Mouse (Mus musculus): ENCODE results near the gene Dxo.
A peak's percentile ranks its signal among the peaks of the same experiment; 100 is the strongest.

Gene Dxo

DNA sequence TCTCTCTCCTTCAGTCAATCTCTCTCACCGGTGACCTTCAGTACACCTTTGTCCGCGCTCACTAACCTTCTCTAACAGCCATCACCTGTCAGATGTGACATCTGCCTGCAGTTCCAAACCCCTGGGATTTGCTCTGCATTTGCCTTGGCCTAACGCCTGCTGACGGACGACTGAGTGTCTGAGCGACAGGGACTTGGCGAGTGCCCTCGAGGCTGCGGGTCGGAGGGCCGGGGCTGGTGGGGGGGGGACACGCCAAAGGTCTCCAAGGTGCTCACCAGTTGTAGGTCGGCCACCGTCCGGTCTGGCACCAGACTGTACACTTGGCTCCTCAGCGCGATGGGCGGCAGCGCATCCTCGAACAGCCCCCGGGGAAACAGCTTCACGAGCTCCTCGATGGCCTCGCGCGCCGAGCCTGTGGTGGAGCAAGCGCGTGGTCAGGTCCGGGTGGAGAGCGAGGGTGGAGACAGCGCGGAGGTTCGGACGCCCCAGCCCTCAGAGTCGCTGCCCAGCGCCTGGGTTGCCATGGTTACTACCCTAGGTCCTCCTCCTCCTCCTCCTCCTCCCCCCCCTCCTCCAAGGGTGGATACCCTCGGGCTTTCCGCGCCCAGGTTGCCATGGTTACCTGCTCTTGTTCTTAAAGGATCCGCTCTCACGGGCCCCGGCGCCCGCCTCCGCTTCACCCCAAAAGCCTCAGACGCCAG is 514 bp upstream of the Dxo start:
- DNase-seq = no peak

DNA sequence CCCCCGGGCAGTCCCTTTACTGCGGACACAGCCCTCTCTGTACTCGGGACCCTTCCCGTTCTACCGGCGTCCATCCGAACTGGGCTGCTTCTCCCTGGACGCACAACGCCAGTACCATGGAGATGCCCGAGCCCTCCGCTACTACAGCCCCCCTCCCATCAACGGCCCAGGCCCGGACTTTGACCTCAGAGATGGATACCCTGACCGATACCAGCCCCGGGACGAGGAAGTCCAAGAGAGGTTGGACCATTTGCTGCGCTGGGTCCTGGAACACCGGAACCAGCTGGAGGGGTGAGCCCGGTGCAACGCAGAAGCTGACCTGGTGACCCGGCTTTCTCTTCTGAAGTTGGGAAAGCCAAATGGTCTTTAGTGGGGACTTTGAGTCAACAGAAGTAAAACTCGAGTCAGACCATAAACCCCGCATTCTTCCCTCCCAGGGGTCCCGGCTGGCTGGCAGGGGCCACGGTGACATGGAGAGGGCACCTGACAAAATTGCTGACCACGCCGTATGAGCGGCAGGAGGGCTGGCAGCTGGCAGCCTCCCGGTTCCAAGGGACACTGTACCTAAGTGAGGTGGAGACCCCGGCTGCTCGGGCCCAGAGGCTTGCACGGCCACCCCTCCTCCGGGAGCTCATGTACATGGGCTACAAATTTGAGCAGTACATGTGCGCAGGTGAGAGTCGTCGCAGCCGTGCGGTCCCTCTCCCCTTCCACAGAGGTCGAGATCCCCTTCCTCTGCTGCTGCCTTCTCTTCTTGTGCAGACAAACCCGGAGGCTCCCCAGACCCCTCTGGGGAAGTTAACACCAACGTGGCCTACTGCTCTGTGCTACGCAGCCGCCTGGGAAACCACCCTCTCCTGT is 875 bp downstream of the Dxo start:
- DNase-seq = no peak

DNA sequence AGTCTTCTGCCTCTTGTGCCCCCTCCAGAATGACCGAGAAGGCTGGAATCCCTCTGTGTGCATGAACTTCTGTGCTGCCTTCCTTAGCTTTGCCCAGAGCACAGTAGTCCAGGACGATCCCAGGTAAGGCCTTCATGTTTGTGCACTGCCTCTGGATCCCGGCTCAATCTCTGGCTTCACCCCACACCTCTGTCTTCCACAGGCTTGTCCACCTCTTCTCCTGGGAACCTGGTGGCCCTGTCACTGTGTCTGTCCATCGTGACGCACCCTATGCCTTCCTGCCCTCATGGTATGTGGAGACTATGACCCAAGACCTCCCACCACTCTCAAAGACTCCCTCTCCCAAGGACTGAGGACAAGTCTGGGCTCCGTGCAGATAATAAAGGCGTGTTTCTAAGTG is 2.0 kb downstream of the Dxo start:
- DNase-seq = no peak

DNA sequence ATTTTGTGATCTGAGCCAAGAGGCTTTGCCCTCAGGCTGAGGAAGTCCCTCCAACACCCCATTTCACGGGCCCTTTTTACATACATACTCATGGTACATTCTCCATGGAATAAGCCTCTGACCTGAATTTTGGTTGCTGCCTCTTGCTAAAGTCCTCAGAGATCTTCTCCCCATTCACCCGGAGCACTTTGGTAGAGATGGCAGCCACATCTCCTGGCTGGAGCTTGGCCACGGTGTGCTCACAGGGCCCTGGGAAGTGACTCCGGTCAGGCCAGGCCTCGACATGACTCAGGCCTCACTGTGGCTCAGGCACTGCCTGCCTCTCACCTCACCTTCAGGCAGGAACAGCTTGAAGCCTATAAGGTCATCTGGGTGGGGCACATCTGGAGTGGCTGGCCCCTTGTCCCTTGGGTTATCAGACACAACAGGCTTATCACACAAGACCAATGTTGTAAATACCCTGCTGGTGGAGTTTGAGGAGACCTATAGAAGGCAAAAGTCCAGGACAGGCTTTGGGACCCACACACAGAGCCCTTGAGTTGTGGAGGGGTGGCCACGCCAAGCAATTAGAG is 4.0 kb downstream of the Dxo start:
- no peak for DNase-seq

DNA sequence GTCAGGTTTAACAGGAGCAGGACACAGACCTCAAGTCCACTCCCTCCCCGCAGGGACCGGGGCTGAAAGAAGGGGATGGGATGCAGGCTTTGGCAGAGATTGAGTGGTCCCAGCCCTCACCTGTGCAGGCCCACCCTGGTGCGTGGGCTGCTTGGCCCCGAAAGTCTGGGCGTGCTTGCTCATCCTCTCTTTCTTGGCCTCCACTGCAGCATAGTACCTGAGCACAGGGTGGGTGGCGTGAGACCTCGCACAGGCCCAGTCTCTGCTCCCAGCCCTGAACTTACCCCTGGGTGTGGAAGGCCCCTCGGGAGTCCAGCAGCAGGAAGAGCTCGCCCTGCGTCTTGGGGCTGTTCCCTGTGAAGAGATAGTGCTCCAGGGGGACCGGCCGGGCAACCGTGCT is 8.1 kb downstream of the Dxo start:
- no peak for DNase-seq

DNA sequence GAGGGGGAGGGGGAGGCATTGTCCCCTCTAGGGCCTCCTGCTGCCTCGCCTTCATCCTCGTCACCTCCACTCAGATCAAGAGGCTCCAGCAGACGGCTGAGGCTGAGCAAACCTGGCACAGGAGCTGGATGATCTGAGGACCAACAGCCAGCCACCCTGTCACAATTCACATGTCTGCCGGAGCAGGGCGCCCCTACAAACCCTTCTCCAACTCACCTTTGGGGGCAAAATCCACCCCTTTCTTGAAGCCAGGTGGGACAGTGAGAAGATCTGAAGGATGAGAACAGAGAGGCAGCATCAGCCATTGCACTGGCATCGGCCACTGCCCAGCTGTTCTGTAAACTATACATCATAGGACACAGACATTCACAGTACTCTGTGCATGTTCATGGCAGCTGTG is 10.4 kb downstream of the Dxo start:
- no peak for DNase-seq

DNA sequence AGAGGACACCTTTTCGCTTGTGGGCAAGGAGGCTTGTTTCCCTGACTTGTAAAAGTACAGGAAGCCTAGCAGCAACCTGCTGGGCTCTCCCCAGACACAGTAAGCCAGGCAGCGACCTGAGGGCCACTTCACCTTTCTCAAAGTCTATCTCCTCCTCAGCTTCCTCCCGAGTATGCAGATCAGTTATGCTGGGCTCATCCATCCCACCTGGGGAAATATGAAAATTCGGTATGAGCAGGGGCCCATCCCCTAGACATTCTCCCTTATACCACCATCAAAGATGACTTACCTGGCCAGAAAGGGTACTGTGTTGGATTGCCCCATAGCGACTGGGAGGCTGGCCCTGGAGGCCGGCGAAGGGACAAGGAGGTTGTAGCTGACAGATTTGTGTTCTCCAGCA is 10.8 kb downstream of the Dxo start:
- DNase-seq = no peak

DNA sequence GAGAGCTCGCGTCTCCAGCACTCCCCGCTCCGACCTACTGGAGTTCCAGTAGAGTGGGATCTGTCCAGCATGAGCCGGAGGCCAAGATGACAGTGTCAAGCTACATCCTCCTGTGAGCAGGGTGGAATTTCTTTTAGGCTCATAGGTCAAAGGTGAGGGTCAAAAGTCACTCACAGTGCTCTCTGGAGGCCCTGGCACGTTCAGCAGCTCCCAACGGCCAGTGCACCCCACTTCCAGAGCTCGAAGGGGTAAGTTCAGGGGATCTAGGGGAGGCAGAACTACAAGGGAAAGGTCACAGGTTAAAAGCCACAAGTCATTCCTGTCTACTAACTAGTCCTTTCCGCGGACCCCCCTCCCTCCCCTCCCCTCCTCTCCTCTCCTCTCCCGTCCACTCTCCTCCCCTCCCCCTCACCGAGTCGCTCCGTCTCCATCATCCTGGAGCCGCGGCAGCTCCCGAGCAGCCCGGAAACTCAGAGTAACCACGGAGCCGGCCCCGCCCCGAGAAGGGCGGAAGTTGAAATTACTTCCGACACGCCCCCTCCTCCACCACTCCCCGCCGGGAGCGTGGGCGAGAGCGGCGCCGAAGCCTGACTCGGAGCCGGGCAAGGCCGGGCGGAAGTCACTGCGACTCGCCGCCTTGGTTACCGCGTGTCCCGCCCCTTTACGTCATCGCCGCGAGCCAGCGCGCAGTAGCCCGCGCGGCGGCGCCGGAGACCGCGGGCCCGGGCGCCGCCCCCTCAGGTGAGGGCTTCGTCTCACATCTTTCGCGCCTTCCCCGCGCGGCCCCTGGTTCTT is 13.1 kb downstream of the Dxo start, which contains the start of the genes Skiv2l and Nelfe:
Skiv2l (minus strand) TSS at position 489 of the 795 bp plus-strand sequence.
Nelfe (plus strand) TSS at position 670 of the 795 bp plus-strand sequence.
- DNase-seq = peak; percentile 96

DNA sequence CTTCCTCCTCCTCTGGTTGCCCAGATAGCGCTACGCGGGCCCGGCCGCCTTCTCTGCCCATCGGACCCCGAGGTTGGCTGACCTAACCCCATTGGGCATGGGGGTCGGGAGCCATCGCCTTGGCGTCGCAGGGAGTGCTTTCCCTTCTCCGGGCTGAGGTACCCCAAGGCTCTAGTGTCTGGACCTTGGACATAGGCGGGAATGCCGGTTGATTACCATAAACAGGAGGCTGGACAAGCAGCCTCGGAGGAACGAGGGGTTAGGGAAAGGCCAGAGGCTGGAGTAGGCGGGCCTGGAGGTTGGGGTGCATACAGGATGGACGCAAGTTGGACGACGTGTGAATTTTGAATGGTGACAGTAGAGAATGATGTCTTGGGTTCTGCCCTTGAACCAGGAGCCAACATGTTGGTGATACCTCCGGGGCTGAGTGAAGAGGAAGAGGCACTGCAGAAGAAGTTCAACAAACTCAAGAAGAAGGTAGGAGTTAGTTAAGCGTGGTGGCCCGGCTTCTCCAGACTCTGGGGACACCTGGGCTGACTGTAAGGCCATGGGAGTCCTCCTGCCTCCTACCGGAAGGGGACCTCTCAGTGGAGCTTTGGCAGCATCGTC is 13.8 kb downstream of the Dxo start:
- no peak for DNase-seq

DNA sequence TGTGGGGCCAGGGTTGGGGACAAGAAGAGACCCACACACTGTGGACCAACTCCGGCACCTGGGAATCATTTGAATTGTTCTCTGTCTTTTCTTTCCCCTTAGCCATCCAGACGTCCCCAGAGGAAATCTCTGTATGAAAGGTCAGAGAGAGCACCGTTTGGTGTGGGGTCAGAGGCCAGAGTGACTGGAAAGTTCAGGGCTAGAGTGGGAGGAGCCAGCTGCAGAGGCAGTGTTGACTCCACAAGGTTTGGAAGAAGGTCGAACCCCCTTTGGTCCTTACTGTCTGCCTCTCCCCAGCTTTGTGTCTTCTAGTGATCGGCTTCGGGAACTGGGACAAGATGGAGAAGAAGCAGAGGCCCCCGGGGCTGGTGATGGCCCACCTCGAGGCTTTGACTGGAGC is 16.7 kb downstream of the Dxo start:
- no peak for DNase-seq

DNA sequence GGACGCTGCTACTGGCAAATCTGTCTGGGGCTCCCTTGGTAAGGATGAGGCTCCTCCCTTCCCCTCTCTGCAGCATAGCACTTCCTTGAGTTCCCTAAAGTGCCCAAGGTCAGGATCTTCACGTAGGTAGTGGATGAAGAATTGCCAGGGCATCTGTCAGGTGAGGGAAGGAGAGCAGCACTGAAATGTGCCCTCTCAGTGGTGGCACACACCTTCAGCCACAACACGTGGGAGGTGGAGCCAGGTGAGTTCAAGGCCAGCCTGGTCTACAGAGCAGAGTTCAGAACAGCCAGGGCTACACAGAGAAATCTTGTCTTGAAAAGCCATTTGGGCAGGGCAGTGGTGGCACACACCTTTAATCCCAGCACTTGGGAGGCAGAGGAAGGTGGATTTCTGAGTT is 17.9 kb downstream of the Dxo start:
- no peak for DNase-seq

DNA sequence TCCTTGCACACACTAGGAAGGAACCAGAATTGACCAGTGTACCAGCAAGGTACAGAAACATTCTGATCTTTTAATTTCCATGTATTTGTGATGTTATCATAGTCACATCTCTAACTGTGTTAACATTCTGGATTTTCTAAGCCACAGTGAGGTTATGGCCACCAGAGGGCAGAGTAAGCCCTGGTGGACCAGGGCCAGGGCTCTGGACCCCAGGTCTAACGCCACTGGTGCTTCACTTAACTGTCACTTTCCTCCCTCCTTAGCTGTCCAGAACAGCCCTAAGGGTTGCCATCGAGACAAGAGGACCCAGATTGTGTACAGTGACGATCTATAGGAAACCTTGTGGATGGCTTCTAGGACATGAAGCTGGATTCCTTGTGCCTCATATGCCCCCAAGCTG is 19.0 kb downstream of the Dxo start:
- peak; percentile 67 for DNase-seq

DNA sequence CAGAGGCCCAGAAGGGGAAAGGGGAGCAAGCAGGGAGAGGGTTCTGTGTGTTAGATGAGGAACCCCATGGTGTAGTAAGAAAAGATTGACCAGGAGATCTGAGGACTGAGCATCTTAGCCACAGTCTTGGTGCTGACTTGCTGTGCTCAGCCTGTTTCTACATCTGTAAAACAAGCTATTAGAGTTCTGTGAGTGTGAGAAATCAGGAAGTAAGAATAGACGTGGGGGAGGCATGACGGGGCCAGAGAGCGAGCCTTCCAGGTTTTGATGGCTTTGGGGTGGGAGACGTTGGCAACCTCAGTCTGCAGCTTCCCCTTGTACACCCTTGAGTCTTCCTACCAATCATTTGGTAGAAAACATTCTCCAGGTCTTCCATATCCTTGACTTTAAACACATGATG is 21.9 kb downstream of the Dxo start:
- DNase-seq = no peak

DNA sequence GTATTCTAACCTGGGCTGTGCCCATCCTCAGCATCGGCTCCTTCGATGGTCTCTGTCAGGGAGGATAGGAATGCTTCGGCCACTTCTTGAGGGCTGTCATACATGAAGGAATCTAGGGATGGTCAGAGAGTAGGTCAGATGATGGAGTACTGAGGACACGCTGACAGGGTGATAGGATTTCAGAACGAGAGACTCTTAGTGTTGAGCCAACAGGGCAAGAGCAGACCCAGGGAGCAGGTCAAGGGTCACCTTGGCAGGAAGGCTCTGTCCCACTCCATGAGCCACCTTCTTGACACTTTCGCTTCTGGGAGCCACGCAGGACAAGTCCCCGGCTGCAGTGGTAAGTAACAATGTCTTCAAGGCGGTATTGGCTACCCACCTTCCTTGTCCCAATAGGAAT is 23.7 kb downstream of the Dxo start:
- no peak for DNase-seq

DNA sequence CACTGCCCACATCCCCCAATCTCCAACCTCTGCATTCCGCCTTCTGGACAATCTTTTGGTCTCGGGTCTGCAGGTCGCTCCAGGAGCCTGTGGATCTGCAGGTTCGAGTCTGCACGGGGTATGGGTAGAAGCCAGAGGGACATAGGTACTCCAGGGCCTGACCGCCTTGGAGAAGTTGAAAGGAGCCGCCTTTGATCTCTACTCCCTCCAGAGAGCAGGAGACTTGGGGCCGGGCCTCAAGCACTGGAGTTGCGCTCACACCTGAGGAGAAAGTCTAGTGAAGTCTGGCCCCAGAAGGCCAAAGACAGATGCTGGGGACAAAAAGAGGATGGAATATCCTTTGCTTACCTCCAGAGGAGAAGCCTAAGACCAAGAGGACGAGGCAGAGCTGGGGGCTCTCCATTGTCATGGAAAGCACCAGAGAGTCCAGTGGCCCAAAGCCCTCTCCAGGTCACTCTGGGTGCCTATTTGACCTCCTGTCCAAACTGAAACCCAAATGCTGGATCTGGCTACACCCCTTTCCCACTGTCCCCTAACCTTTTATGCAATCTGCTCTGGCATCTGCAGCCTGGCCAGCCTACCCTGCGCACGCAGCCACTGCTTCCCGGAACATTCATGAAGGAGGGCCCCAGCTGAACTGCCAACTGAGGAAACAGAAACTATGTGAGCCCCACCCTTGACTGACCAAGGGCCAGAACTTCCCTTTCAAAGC is 25.0 kb downstream of the Dxo start:
- no peak for DNase-seq

DNA sequence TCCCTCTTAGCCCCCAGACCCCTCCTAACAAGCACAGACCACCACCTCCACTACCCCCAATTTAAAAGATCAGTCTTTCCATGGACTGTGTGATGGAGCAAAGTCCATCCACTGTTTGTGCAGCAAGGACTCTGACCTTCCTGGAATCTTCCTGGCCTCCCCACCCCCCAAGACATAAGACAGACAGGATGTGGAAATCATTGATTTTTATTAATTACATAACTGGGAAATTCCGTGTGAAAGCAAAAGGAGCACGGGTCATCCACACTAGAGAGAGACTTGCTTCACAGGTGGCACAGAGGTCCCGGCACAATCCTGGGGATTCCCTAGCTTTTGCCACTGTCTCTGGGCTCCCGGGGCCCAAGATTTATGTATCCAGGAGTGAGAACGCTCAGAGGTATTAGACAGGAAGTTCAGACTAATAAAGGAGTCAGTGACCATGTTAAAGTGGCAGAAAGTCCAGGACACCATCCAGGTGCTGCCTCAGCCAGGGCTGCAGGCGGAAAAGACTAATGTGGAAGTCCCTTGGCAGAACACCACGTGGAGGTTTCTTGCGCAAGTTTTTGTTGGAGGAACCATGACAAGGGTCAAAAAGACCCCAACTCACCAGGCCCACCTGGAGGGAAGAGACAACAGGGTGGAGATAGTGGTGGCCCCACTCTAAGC is 25.7 kb downstream of the Dxo start, which contains the start of gene Cfb:
Cfb (minus strand) TSS at position 103 of the 666 bp plus-strand sequence.
- peak; percentile 76 for DNase-seq

DNA sequence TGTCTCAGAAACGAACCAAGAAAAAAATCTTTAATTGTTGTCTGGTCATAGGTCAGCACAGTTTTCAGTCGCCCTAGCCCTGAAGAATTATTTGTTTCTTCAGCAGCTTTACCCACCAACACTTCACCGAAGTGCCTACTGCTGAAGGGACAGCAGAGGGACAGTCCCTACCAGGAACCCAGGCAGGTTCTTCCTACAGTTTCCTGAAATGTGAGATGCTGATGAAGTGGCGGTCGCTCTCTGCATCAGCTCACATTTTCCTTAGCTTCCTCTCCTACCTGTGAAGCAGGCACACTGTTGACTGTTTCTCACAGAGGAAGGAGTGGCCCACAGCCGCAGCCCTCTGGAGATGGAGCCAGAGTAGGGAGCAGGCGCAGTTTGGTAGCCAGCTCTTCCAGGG is 29.2 kb downstream of the Dxo start:
- no peak for DNase-seq

DNA sequence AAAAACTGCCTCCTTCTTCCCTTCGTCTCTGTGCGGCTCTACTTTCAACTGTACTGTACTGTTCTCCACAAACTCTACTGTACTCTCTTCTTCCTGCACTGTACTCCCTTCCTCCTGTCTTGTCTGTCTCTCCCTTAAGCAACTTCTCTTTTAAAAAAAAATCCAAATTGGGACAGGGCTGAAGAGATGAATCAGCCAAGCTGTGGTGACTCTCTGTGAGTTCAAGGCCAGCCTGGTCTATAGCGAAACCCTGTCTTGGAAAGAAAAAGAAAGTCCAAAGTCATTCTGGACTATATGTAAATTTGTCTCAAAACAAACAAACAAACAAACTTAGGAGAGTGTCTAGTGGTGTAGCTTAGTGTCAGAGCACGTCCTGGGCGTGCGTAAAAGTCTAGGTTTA is 37.5 kb downstream of the Dxo start:
- DNase-seq = no peak

DNA sequence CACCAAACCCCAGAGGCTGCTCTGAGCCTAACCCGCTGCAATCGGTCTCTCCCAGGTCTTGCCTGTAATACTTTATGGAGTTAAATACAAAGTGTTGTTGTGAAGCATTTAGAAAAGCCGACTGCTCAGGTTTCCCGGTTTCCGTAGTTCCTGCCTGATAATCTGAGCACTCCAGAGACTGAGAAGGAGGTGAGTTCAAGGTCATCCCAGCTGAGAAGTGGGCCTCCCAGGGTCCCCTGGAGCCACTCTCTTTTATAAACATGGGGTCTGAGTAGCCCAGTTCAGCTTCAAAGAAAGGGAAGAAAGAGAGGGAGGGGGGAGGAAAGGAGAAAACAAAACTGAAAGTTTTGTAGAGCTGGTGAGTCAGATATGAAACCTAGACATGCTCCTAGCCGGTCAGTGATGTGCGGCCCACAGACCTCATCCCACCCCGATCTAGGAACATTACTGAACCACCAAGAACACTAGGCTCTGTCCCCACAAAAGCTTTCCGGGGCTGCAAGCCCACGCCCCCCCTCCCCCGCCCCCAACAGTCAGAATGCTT is 42.6 kb downstream of the Dxo start, which contains the start of gene Zbtb12:
Zbtb12 (plus strand) TSS at position 148 of the 544 bp plus-strand sequence.
- DNase-seq = no peak

DNA sequence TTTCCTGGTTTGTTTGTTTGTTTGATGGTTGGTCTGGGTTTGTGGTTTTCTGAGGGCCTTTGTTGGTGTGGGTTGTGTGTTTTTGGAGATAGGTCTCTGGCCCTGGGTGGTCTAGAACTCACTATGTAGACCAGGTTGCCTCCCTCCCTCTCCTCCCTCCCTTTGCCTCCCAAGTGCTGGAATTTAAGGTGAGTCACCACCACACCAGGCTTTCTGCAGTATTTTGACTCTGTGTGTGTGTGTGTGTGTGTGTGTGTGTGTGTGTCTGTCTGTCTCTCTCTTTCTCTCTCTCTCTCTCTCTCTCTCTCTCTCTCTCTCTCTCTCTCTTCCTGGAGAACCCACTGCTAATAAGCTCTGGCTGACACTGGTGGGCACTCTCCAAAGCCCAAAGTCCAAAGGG is 44.3 kb downstream of the Dxo start:
- DNase-seq = no peak

Data from kidney, adult 18-20 months (tissue).